Mouse (Mus musculus): ENCODE measurements around the gene 1700056E22Rik. TPM values are rescaled to one million over a fixed set of nuclear protein-coding genes. Genes with fewer than 3 reads are reported as not detected.

The 1700056E22Rik gene
- polyA plus RNA-seq, 1 experiment from 2014 or later = 0.95 TPM

GRCm38 (mm10) chr1:184065589-184066361 is 31.7 kb upstream of the 1700056E22Rik start:
- Histone ChIP-seq H3K27me3 (ENCODE audit: control insufficient read depth, insufficient read depth, low read depth, low read length) (no peaks in the 10 kb centered on the region), H3K27ac (ENCODE audit: low read length) (no peak overlapping the region), H3K4me2 (ENCODE audit: low read depth, low read length) (no peak overlapping the region), H3K36me3 (ENCODE audit: control insufficient read depth, insufficient read depth, low read length) (peaks cover 5% of the 10 kb centered on the region), H3K4me1 (replicated peaks; ENCODE audit: control insufficient read depth, insufficient read depth, low read length) (peaks cover 13% of the 10 kb centered on the region), H3K4me3 (ENCODE audit: low read length) (no peak overlapping the region), H3K9ac (ENCODE audit: low read length) (no peak overlapping the region), H3K9me3 (ENCODE audit: control insufficient read depth, low read length) (no peaks in the 10 kb centered on the region)
- ATAC-seq (ENCODE audit: low read depth) = no peak
- 78% methylated on average over 13 of the region's 13 CpGs for WGBS

- no peaks in the 10 kb centered on the region for H3K27me3 ChIP-seq (ENCODE audit: control insufficient read depth, insufficient read depth, low read depth, low read length)
- no peak overlapping the region for H3K4me2 ChIP-seq (ENCODE audit: low read depth, low read length)
- H3K27ac ChIP-seq (ENCODE audit: low read length) = no peak overlapping the region
- 77% methylated on average over 7 of the region's 7 CpGs for WGBS
- no peak overlapping the region for H3K9ac ChIP-seq (ENCODE audit: low read length)
- no peak for ATAC-seq (ENCODE audit: low read depth)
- no peak overlapping the region for H3K4me3 ChIP-seq (ENCODE audit: low read length)
- peaks cover 4% of the 10 kb centered on the region; the same call in 1 of the 2 replicates for H3K36me3 ChIP-seq (ENCODE audit: control insufficient read depth, insufficient read depth, low read length)
- peaks cover 19% of the 10 kb centered on the region for H3K4me1 ChIP-seq (replicated peaks; ENCODE audit: control insufficient read depth, insufficient read depth, low read length)
- no peaks in the 10 kb centered on the region for H3K9me3 ChIP-seq (ENCODE audit: control insufficient read depth, low read length)
Observed at GRCm38 (mm10) chr1:184064306-184064705, 30.2 kb upstream of the 1700056E22Rik start.

- ATAC-seq (ENCODE audit: low read depth) = no peak
- Histone ChIP-seq H3K4me2 (ENCODE audit: low read depth, low read length) (no peak overlapping the region), H3K9me3 (ENCODE audit: control insufficient read depth, low read length) (no peaks in the 10 kb centered on the region), H3K27ac (ENCODE audit: low read length) (peak overlapping the region; percentile 91), H3K36me3 (ENCODE audit: control insufficient read depth, insufficient read depth, low read length) (no peaks in the 10 kb centered on the region), H3K9ac (ENCODE audit: low read length) (no peak overlapping the region), H3K4me1 (replicated peaks; ENCODE audit: control insufficient read depth, insufficient read depth, low read length) (peaks cover 25% of the 10 kb centered on the region), H3K4me3 (ENCODE audit: low read length) (no peak overlapping the region), H3K27me3 (ENCODE audit: control insufficient read depth, insufficient read depth, low read depth, low read length) (no peaks in the 10 kb centered on the region)
- 75% methylated on average over 1 of the region's 1 CpGs for WGBS
Observed at GRCm38 (mm10) chr1:184061901-184062300, 27.8 kb upstream of the 1700056E22Rik start.

- Histone ChIP-seq H3K27me3 (ENCODE audit: control insufficient read depth, insufficient read depth, low read depth, low read length) (no peaks in the 10 kb centered on the region), H3K4me1 (replicated peaks; ENCODE audit: control insufficient read depth, insufficient read depth, low read length) (peaks cover 25% of the 10 kb centered on the region), H3K36me3 (ENCODE audit: control insufficient read depth, insufficient read depth, low read length) (no peaks in the 10 kb centered on the region), H3K4me2 (ENCODE audit: low read depth, low read length) (no peak overlapping the region), H3K27ac (ENCODE audit: low read length) (peak overlapping the region; percentile 91), H3K4me3 (ENCODE audit: low read length) (no peak overlapping the region), H3K9ac (ENCODE audit: low read length) (no peak overlapping the region), H3K9me3 (ENCODE audit: control insufficient read depth, low read length) (no peaks in the 10 kb centered on the region)
- 23% methylated on average over 4 of the region's 4 CpGs for WGBS
- ATAC-seq (ENCODE audit: low read depth) = peak; percentile 93
Observed at GRCm38 (mm10) chr1:184060828-184061734, 27.0 kb upstream of the 1700056E22Rik start.

GRCm38 (mm10) chr1:184060381-184060780 is 26.3 kb upstream of the 1700056E22Rik start:
- Histone ChIP-seq H3K4me3 (ENCODE audit: low read length) (no peak overlapping the region), H3K4me1 (replicated peaks; ENCODE audit: control insufficient read depth, insufficient read depth, low read length) (peaks cover 25% of the 10 kb centered on the region), H3K36me3 (ENCODE audit: control insufficient read depth, insufficient read depth, low read length) (no peaks in the 10 kb centered on the region), H3K27ac (ENCODE audit: low read length) (peak overlapping the region; percentile 91), H3K9me3 (ENCODE audit: control insufficient read depth, low read length) (no peaks in the 10 kb centered on the region), H3K9ac (ENCODE audit: low read length) (no peak overlapping the region), H3K4me2 (ENCODE audit: low read depth, low read length) (no peak overlapping the region), H3K27me3 (ENCODE audit: control insufficient read depth, insufficient read depth, low read depth, low read length) (no peaks in the 10 kb centered on the region)
- peak; percentile 88 for ATAC-seq (ENCODE audit: low read depth)
- 17% methylated on average over 9 of the region's 9 CpGs for WGBS

- WGBS = 64% methylated on average over 3 of the region's 3 CpGs
- Histone ChIP-seq H3K9ac (ENCODE audit: low read length) (no peak overlapping the region), H3K4me3 (ENCODE audit: low read length) (no peak overlapping the region), H3K4me1 (replicated peaks; ENCODE audit: control insufficient read depth, insufficient read depth, low read length) (peaks cover 25% of the 10 kb centered on the region), H3K9me3 (ENCODE audit: control insufficient read depth, low read length) (no peaks in the 10 kb centered on the region), H3K27me3 (ENCODE audit: control insufficient read depth, insufficient read depth, low read depth, low read length) (no peaks in the 10 kb centered on the region), H3K27ac (ENCODE audit: low read length) (peak overlapping the region; percentile 81), H3K4me2 (ENCODE audit: low read depth, low read length) (no peak overlapping the region), H3K36me3 (ENCODE audit: control insufficient read depth, insufficient read depth, low read length) (no peaks in the 10 kb centered on the region)
- no peak for ATAC-seq (ENCODE audit: low read depth)
Observed at GRCm38 (mm10) chr1:184059814-184060213, 25.7 kb upstream of the 1700056E22Rik start.

GRCm38 (mm10) chr1:184058206-184058605 is 24.1 kb upstream of the 1700056E22Rik start:
- Histone ChIP-seq H3K4me1 (replicated peaks; ENCODE audit: control insufficient read depth, insufficient read depth, low read length) (peaks cover 33% of the 10 kb centered on the region), H3K9ac (ENCODE audit: low read length) (no peak overlapping the region)
- 48% methylated on average over 8 of the region's 8 CpGs for WGBS

GRCm38 (mm10) chr1:184054176-184054575 is 20.1 kb upstream of the 1700056E22Rik start:
- Histone ChIP-seq H3K4me3 (ENCODE audit: low read length) (no peak overlapping the region), H3K27me3 (ENCODE audit: control insufficient read depth, insufficient read depth, low read depth, low read length) (no peaks in the 10 kb centered on the region), H3K27ac (ENCODE audit: low read length) (no peak overlapping the region), H3K4me2 (ENCODE audit: low read depth, low read length) (no peak overlapping the region), H3K36me3 (ENCODE audit: control insufficient read depth, insufficient read depth, low read length) (no peaks in the 10 kb centered on the region), H3K4me1 (replicated peaks; ENCODE audit: control insufficient read depth, insufficient read depth, low read length) (peaks cover 26% of the 10 kb centered on the region), H3K9me3 (ENCODE audit: control insufficient read depth, low read length) (no peaks in the 10 kb centered on the region), H3K9ac (ENCODE audit: low read length) (no peak overlapping the region)
- WGBS = 69% methylated on average over 2 of the region's 2 CpGs
- no peak for ATAC-seq (ENCODE audit: low read depth)

More at GRCm38 (mm10) chr1:184058206-184058605, 24.1 kb upstream of the 1700056E22Rik start:
- Histone ChIP-seq H3K36me3 (ENCODE audit: control insufficient read depth, insufficient read depth, low read length) (no peaks in the 10 kb centered on the region), H3K27ac (ENCODE audit: low read length) (peak overlapping the region; percentile 35; the same call in 1 of the 2 replicates), H3K4me3 (ENCODE audit: low read length) (no peak overlapping the region), H3K4me2 (ENCODE audit: low read depth, low read length) (no peak overlapping the region), H3K9me3 (ENCODE audit: control insufficient read depth, low read length) (no peaks in the 10 kb centered on the region), H3K27me3 (ENCODE audit: control insufficient read depth, insufficient read depth, low read depth, low read length) (no peaks in the 10 kb centered on the region)
- no peak for ATAC-seq (ENCODE audit: low read depth)

- Histone ChIP-seq H3K4me2 (ENCODE audit: low read depth, low read length) (no peak overlapping the region), H3K9ac (ENCODE audit: low read length) (no peak overlapping the region), H3K4me1 (replicated peaks; ENCODE audit: control insufficient read depth, insufficient read depth, low read length) (peaks cover 22% of the 10 kb centered on the region), H3K27ac (ENCODE audit: low read length) (no peak overlapping the region), H3K36me3 (ENCODE audit: control insufficient read depth, insufficient read depth, low read length) (no peaks in the 10 kb centered on the region), H3K27me3 (ENCODE audit: control insufficient read depth, insufficient read depth, low read depth, low read length) (no peaks in the 10 kb centered on the region), H3K4me3 (ENCODE audit: low read length) (no peak overlapping the region), H3K9me3 (ENCODE audit: control insufficient read depth, low read length) (no peaks in the 10 kb centered on the region)
- no peak for ATAC-seq (ENCODE audit: low read depth)
- WGBS = 56% methylated on average over 4 of the region's 4 CpGs
Observed at GRCm38 (mm10) chr1:184053711-184054110, 19.6 kb upstream of the 1700056E22Rik start.
